Mouse (Mus musculus) C2C12 (cell line): ENCODE measurements around the gene Mpv17l. TPM values are rescaled to one million over a fixed set of nuclear protein-coding genes. Genes with fewer than 3 reads are reported as not detected.

Experiments used
- H3K27me3 ChIP-seq: one replicate; pipeline ENCODE4 v1.6.1; 2011; ENCODE audit not compliant: control insufficient read depth, insufficient read depth, insufficient read length
- H3K36me3 ChIP-seq: one replicate; pipeline ENCODE4 v1.6.1; 2011; ENCODE audit not compliant: control insufficient read depth, insufficient read depth
- H3K4me3 ChIP-seq: one replicate; pipeline ENCODE4 v1.5.1; 2011; ENCODE audit warnings: mild to moderate bottlenecking, control low read depth; ENCODE audit not compliant: poor library complexity, insufficient read depth, severe bottlenecking
- H3K79me2 ChIP-seq: one replicate; pipeline ENCODE4 v1.6.1; 2011; ENCODE audit not compliant: control insufficient read depth, insufficient read depth
- H3K79me3 ChIP-seq: one replicate; pipeline ENCODE4 v1.6.1; 2011; ENCODE audit warnings: low read depth, control low read depth
- H3ac ChIP-seq: one replicate; pipeline ENCODE3; 2011; ENCODE audit warnings: low read depth; ENCODE audit not compliant: control insufficient read depth, insufficient read length
- CEBPB ChIP-seq: IDR thresholded peaks from one replicate; pipeline ENCODE4 v1.6.1; 2011; ENCODE audit warnings: low read depth, mild to moderate bottlenecking, control low read depth, moderate library complexity
- CTCF ChIP-seq: IDR thresholded peaks from one replicate; pipeline ENCODE4 v1.5.1; 2011; ENCODE audit not compliant: control insufficient read depth, insufficient read depth, insufficient read length
- FOSL1 ChIP-seq: IDR thresholded peaks from one replicate; pipeline ENCODE4 v1.8.0; 2011; ENCODE audit warnings: mild to moderate bottlenecking, low read length; ENCODE audit not compliant: poor library complexity, insufficient read depth, severe bottlenecking
- MAX ChIP-seq: IDR thresholded peaks from one replicate; pipeline ENCODE4 v1.6.1; 2011; ENCODE audit warnings: mild to moderate bottlenecking, control low read depth
- MYOD1 ChIP-seq: IDR thresholded peaks from one replicate; pipeline ENCODE4 v1.6.1; 2011; ENCODE audit warnings: low read depth; ENCODE audit not compliant: control insufficient read depth, insufficient read length
- MYOG ChIP-seq: IDR thresholded peaks from one replicate; pipeline ENCODE4 v1.6.1; 2011; ENCODE audit not compliant: control insufficient read depth, insufficient read length; ENCODE audit errors: extremely low read depth
- USF1 ChIP-seq: IDR thresholded peaks from one replicate; pipeline ENCODE4 v1.6.1; 2011; ENCODE audit warnings: low read depth, mild to moderate bottlenecking, control low read depth, moderate library complexity
- polyA plus RNA-seq: library from polyadenylated mRNA; unstranded; fragments of >200 nt; fragmentation: generic; extraction: Trizol; gene quantifications from one replicate; pipeline ENCODE4 v1.2.1, GENCODE M21; 2012; ENCODE audit warnings: missing spikeins

Gene Mpv17l
- polyA plus RNA-seq, 1 experiment = 0.51 TPM

- Histone ChIP-seq H3K27me3 (no peaks in the 10 kb centered on the region), H3K79me2 (no peaks in the 10 kb centered on the region), H3ac (no peak overlapping the region), H3K36me3 (no peaks in the 10 kb centered on the region), H3K4me3 (no peak overlapping the region), H3K79me3 (no peaks in the 10 kb centered on the region)
- TF ChIP-seq MYOG = no peak
- TF ChIP-seq MAX = no peak
- no peak for TF ChIP-seq MYOD1
- no peak for TF ChIP-seq CTCF
- TF ChIP-seq USF1 = no peak
- TF ChIP-seq FOSL1 = no peak
- TF ChIP-seq CEBPB = no peak
Observed at GRCm38 (mm10) chr16:13983161-13983560, 80.2 kb downstream of the Mpv17l start.

GRCm38 (mm10) chr16:13986197-13986573 lies 83.2 kb downstream of the Mpv17l start:
- Histone ChIP-seq H3K27me3 (no peaks in the 10 kb centered on the region), H3K79me2 (no peaks in the 10 kb centered on the region), H3ac (no peak overlapping the region), H3K36me3 (no peaks in the 10 kb centered on the region), H3K79me3 (no peaks in the 10 kb centered on the region), H3K4me3 (no peak overlapping the region)
- TF ChIP-seq CEBPB (no peak), FOSL1 (no peak), MAX (no peak), MYOG (no peak), USF1 (no peak), MYOD1 (no peak)

DNA sequence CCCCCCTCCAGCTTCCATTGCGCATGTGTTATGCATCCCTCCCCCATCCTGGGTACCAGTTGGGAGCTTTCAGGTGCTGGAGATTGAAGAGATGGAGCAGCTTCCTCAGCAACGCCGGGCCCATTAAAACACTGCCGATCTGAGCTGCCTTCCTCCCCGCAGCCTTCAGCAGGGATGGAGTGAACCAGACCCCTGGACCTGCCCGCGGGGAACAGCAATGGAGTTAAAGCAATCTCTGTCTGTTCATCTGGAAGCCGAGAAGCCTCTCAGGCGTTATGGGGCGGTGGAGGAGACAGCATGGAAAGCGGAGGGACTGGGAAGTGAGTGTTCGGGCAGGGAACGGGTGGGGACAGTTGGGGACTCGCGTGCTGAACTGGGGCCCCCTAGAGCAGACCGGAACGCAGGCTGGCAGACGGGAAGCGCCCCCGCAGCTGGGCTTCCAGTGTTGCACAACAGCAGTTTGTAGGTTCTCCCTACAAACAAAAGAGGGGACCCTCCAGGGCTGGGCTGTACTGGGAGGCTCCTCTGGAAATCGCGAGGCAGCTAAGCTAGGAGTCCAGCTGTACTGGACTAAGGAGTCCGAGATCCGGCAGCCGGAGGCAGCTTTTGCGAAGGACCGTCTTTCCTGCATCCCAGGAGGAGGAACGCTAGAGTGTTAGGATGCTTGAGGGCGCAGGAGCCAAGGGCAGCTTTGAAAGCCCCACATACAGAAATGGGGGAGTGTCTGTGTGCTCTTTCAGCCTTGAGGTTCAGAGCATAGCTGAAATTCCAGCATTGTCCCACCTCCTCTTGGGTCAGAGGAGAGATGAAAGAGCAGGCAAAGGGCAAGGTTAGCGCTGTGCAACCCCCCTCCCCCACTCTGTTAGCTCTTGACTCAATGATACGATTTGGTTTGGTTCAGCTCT lies 83.9 kb downstream of the Mpv17l start, which contains the start of the genes 2900011O08Rik and Ifitm7:
Gene 2900011O08Rik (plus strand): TSS at position 31 of the 905 bp plus-strand sequence.
Gene Ifitm7 (minus strand): TSS at position 315 of the 905 bp plus-strand sequence.
- Histone ChIP-seq H3ac (no peak within 1 kb of the TSS), H3K4me3 (no peak within 1 kb of the TSS), H3K79me2 (no peaks in the 10 kb centered on the region), H3K79me3 (no peaks in the 10 kb centered on the region), H3K36me3 (no peaks in the 10 kb centered on the region), H3K27me3 (no peaks in the 10 kb centered on the region)
- TF ChIP-seq CEBPB (no peak), FOSL1 (no peak), MYOG (no peak), CTCF (no peak), USF1 (no peak), MYOD1 (no peak), MAX (no peak)

DNA sequence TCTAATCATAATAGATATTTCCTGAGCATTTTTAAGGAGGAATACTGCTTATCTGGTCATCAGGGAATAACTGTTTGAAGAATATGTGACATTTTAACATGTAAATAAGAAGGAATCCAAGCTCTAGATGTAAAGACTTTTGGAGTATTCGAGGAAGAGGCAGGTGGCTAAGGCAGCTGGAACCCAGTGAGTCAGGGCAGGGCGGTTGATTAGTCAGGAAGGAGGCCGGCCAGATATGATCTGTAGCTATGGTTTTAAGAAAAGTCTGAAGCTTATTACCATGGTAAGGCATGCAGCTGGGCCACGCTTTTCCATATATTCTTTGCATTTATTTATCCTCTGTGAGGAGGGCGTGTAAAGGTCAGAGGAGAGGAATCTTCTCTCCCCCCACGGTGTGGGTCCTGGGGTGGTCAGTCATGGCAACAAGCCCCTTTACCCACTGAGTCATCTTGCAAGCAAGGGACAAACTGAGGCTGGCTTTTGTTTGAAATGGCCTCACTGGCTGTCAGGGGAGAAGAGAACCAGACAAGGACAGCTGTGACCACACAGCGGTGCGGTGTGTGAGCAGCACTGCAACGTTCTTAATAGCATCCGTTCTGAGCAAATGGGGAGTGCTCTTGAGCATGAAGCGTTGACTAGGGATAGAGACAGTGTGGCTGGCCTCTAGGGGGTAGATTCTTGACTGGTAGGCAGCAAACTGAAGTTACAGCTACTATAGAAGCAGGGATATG lies 89.7 kb downstream of the Mpv17l start:
- no peaks in the 10 kb centered on the region for H3K36me3 ChIP-seq
- H3K4me3 ChIP-seq = no peak overlapping the region
- no peaks in the 10 kb centered on the region for H3K79me2 ChIP-seq
- no peak overlapping the region for H3ac ChIP-seq
- TF ChIP-seq MAX = no peak
- TF ChIP-seq CTCF = no peak
- no peak for TF ChIP-seq MYOG
- TF ChIP-seq FOSL1 = peak; percentile 42
- peak; percentile 91 for TF ChIP-seq MYOD1
- no peak for TF ChIP-seq USF1
- TF ChIP-seq CEBPB = peak; percentile 10
- H3K79me3 ChIP-seq = no peaks in the 10 kb centered on the region
- no peaks in the 10 kb centered on the region for H3K27me3 ChIP-seq

- H3K79me3 ChIP-seq = no peaks in the 10 kb centered on the region
- H3K36me3 ChIP-seq = no peaks in the 10 kb centered on the region
- no peak for TF ChIP-seq CEBPB
- TF ChIP-seq MAX = no peak
- no peak for TF ChIP-seq FOSL1
- TF ChIP-seq USF1 = no peak
- TF ChIP-seq MYOG = no peak
- TF ChIP-seq CTCF = no peak
- no peak for TF ChIP-seq MYOD1
- H3K27me3 ChIP-seq = no peaks in the 10 kb centered on the region
- no peaks in the 10 kb centered on the region for H3K79me2 ChIP-seq
- no peak overlapping the region for H3ac ChIP-seq
- no peak overlapping the region for H3K4me3 ChIP-seq
Observed at GRCm38 (mm10) chr16:13994076-13994475, 91.1 kb downstream of the Mpv17l start.
